Mouse (Mus musculus) stomach, embryonic 16.5 days (tissue): ENCODE results near the gene Cmas. TPM values are rescaled to one million over a fixed set of nuclear protein-coding genes. Genes with fewer than 3 reads are reported as not detected.

Experiments
- polyA plus RNA-seq: library from polyadenylated mRNA; unstranded; fragments of >200 nt; fragmentation: Nextera tagmentation; extraction: Ambion mirVana; gene quantifications from 2 replicates; pipeline ENCODE4 v1.2.1, GENCODE M21; 2015

Cmas gene
- polyA plus RNA-seq, 1 experiment from 2014 or later = 90.7 TPM

Other genes with a start within 250 kb of the Cmas start
- 156 and 159 TPM in 2 replicates for gene Ldhb, start 248.7 kb upstream of the Cmas start, polyA plus RNA-seq
- gene Kcnj8, start 185.1 kb upstream of the Cmas start, polyA plus RNA-seq = 51.8 and 57.9 TPM in 2 replicates
- gene Abcc9, start 54.4 kb upstream of the Cmas start, polyA plus RNA-seq = 14.7 and 14.9 TPM in 2 replicates
- 1.5 and 3.1 TPM in 2 replicates for gene Sult6b2, start 47.8 kb downstream of the Cmas start, polyA plus RNA-seq
- 1.1 TPM in 2 replicates for gene St8sia1, start 207.8 kb downstream of the Cmas start, polyA plus RNA-seq